Mouse (Mus musculus) bone marrow, adult 2 months (tissue): ENCODE measurements at regions not wholly inside any gene's neighbourhood (a gene's known extent, or its start where the extent isn't known, plus 50 kb on each side); places are given as distances from the start of the nearest gene placed in this dataset.

Source experiments
- H3K27ac ChIP-seq: fragments of 200-500 bp; 2 replicates; pipeline ENCODE4 v1.5.1; 2012; ENCODE audit warnings: low read depth, mild to moderate bottlenecking, control low read depth, inconsistent platforms, low read length; ENCODE audit not compliant: control insufficient read depth, poor library complexity, insufficient read depth
- H3K4me1 ChIP-seq: fragments of 200-500 bp; 2 replicates; pipeline ENCODE4 v1.6.1; 2011; ENCODE audit warnings: low read length; ENCODE audit not compliant: control insufficient read depth, insufficient read depth
- H3K4me3 ChIP-seq: fragments of 200-500 bp; replicated peaks from 2 replicates; pipeline ENCODE3; 2011; ENCODE audit warnings: mild to moderate bottlenecking, low read depth, low read length, control low read depth; ENCODE audit not compliant: control insufficient read depth
- CTCF ChIP-seq: fragments of 200-500 bp; IDR thresholded peaks from 2 replicates; pipeline ENCODE4 v1.5.1; 2011; ENCODE audit warnings: low read length, control low read depth; ENCODE audit not compliant: control insufficient read depth, insufficient read depth
- POLR2A ChIP-seq: fragments of 200-500 bp; IDR thresholded peaks from 2 replicates; pipeline ENCODE4 v1.6.1; 2011; ENCODE audit warnings: low read depth, mild to moderate bottlenecking, control low read depth, low read length, borderline replicate concordance; ENCODE audit not compliant: control insufficient read depth
- WGBS: fragments of 180-500 bp; shearing (Covaris S2); methylation state at CpG from one replicate; pipeline ENCODE4 v1.1.7; 2018; 5-methylcytosine and 5-hydroxymethylcytosine counted together

DNA sequence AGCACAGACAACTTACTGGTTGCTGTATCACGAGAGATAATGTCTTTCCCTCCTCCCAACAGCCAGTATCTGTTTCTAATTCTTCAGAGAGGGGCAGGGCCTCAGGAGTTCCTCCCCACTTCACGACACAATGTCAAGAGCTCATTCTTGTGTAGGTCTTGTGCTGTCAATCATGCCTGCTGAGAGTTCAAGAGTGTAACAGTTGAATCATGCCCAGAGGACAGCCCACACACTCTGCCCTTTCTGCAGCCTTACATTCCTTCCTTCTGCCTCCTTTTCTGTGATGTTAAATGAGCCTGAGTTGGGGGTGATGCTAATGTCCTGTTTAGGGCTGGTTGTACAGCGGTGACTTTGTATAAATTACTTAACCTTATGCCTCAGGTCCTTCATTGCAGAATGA, 82.7 kb upstream of the Ddhd1 start:
- 56% methylated on average over 3 of the region's 3 CpGs for WGBS
- TF ChIP-seq CTCF = no peak
- no peak overlapping the region for H3K4me3 ChIP-seq
- no peak overlapping the region for H3K27ac ChIP-seq
- no peaks in the 10 kb centered on the region; the same call in 1 of the 2 replicates for H3K4me1 ChIP-seq

DNA sequence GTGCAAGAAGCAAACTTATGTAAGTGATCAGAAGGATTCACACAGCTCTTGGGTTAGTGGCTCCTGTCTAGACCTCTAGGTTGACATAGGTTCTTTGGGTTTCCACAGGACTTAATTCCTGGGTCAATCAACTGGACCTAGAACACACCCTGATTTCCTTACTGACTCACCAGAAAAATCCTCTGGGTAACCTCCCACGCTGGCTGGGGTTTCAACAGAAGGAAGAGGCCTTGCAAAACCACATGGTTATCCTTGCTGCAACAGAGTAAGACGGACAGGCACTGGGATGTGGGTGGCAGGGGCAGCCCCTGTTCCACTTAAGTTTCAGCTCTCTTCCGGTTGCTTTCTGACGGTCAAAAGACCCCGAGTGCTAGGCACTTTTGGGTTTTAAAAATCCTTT, 88.2 kb upstream of the Ddhd1 start:
- TF ChIP-seq POLR2A (no peak), CTCF (no peak)
- 49% methylated on average over 5 of the region's 5 CpGs for WGBS
- Histone ChIP-seq H3K4me1 (no peaks in the 10 kb centered on the region), H3K4me3 (no peak overlapping the region), H3K27ac (no peak overlapping the region)

DNA sequence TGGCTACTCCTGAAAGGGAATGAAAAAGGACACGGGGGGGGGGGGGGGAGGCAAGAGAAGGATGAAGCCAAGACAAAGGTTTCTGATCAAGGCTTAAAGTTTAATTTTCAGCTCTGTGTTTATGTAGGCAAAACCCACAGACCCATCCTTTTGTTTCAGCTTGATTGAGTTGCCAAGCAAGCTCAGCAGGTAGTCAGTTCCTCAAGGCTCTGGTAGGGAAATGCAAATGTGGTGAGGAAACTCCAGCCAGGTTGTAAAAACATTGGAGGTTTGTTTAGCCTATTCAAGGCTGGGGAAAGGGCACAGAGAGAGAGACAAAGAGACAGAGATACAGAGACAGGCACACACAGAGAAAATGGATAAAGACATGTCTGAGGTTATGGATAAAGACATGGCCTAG, 99.4 kb upstream of the Ddhd1 start:
- 14% methylated on average over 1 of the region's 1 CpGs for WGBS

DNA sequence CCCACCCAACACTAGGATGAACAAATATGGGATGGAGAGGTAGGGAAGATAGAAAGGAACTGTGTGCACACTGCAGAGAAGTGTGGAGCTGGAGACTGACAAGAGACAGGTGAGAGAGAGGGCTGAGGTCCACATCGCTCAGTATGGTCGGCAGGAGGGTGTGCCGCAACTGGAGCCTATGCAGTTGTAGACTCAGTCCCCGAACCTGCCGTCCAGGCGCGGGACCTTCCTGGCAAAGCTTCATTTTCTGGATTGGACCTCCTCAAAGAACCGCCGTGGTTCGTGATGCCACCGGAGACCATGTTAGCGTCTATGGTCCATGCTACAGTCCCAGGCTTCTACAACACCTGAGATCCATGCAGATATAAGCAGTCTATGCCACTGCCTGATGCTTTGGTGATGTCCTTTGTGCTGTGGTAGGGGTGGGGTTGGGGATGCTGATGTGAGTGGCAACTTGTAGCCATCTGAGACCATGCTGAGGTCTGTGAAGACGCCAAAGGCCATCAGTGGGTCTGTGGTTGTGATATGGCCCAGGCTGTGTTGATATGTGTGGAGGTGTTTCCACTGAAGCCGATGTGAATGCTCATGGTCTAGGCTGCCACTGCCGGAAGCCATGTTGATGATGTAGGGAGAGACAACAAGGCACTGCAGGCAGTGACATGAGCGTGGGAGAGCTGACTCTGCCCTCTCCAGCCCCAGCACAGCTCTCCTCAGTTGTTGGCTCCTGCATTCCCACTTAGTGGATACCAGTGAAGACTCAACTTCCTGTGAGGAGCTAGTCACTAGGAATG, 103.1 kb upstream of the Ddhd1 start:
- H3K4me1 ChIP-seq = no peaks in the 10 kb centered on the region
- H3K27ac ChIP-seq = no peak overlapping the region
- TF ChIP-seq CTCF (no peak), POLR2A (no peak)
- WGBS = 88% methylated on average over 16 of the region's 16 CpGs
- no peak overlapping the region for H3K4me3 ChIP-seq

More for the DNA sequence above, 99.4 kb upstream of the Ddhd1 start:
- Histone ChIP-seq H3K4me3 (no peak overlapping the region), H3K27ac (no peak overlapping the region), H3K4me1 (no peaks in the 10 kb centered on the region)
- no peak for TF ChIP-seq POLR2A
- no peak for TF ChIP-seq CTCF

DNA sequence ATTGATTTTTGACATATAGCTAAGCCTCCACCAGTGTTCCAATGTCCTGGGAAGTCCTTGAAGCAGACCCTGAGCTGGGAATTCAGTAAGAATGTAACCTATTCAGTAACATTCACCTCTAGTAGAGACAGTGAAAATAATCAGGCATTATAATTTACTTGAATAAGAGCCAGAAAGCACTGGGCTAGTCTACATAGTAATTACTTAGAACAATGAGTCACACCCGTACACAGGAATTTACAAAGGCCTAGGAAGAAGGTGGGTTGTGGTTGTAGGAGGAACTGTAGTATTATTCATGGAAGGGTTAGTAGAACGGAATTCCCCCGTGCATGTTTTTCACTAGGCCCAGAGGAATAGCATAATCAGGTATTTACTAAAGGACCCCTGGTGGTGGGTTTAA, 106.3 kb upstream of the Ddhd1 start:
- Histone ChIP-seq H3K27ac (no peak overlapping the region), H3K4me1 (no peaks in the 10 kb centered on the region), H3K4me3 (no peak overlapping the region)
- no peak for TF ChIP-seq POLR2A
- TF ChIP-seq CTCF = no peak
- 55% methylated on average over 3 of the region's 3 CpGs for WGBS

DNA sequence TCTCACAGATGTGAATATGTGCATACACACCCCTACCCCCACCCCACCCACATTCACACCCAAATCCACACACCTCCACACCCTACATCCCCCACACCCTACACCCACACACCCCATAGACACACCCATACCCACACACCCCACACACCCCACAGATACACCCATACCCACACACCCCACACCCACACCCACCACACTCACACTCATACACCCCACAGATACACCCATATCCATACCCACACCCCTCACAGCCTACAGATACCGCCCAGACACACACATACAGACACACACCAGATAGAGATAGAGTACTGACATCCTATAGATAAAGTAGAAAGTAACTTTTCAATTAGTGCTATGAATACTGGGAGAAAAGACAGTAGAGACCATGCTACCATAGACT, 108.6 kb upstream of the Ddhd1 start:
- no peaks in the 10 kb centered on the region for H3K4me1 ChIP-seq
- whole genome bisulfite sequencing = 74% methylated on average over 1 of the region's 1 CpGs
- TF ChIP-seq POLR2A (no peak), CTCF (no peak)
- H3K27ac ChIP-seq = no peak overlapping the region
- no peak overlapping the region for H3K4me3 ChIP-seq

DNA sequence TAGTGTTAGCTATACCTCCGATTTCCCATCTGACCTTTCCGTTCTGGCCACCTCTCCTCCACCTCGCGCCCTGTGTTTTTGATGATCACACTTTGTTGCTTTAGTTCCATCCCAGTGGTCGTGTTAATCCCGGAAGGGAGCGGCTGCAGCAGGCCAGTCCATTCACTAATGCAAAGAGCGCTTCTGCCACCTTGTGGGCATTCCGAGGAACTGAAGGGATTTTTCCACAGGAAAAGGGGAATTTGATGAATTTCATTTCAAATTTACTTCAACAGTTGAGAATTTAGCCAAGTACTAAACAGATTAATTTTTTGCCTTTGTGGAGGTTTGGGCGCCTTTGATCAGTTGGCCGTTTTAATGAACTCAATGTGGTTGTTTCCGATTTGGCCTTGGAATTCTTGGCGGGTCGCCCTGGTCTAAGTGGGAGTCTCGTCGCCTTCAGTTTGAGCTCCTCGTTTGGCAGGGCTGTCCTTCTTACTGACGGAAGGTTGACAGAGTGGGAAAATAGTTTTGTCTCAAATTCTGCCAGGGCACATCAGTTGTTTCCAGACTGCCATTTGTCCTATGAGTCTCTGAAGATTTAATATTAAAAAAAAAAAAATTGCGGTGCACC, 114.8 kb upstream of the Ddhd1 start:
- WGBS = 20% methylated on average over 19 of the region's 19 CpGs
- H3K27ac ChIP-seq = no peak overlapping the region
- no peak overlapping the region for H3K4me3 ChIP-seq
- TF ChIP-seq POLR2A (no peak), CTCF (peak; percentile 49)
- no peaks in the 10 kb centered on the region for H3K4me1 ChIP-seq

DNA sequence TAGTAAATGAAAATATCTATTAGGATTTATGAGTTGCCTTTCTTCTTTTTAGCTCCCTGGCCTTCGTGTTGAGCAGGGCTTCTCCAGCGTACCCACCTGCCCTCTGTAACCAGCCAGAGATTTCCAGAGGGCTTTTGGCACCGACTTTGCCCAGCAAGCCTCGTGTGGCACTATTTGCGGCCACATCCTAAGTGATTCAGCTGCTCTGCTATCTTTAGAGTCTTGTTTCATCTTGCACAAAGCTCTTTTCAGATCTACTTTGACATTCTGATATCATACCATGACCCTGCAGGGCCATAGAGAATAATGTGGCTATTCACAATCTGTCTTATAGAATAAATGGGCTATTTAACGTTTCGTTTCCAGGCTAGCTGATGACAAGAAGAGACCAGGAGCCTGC, 115.4 kb upstream of the Ddhd1 start:
- WGBS = 71% methylated on average over 7 of the region's 7 CpGs
- H3K4me3 ChIP-seq = no peak overlapping the region
- no peak for TF ChIP-seq CTCF
- TF ChIP-seq POLR2A = no peak
- no peak overlapping the region for H3K27ac ChIP-seq
- H3K4me1 ChIP-seq = no peaks in the 10 kb centered on the region
